Mouse (Mus musculus): ENCODE data around the gene Mta2. TPM values are rescaled to one million over a fixed set of nuclear protein-coding genes. Genes with fewer than 3 reads are reported as not detected.
"Not testable (repeated sequence)": the region's sequence is repeated elsewhere in the genome, so short reads cannot be mapped to it uniquely, and the experiment has no call there.

Gene Mta2
- polyA plus RNA-seq (2015; fragmentation: Nextera tagmentation; extraction: Ambion mirVana): 119 and 130 TPM in 2 replicates

- Histone ChIP-seq H3K9me3 (ENCODE audit: control insufficient read depth, low read length) (no peaks in the 10 kb centered on the region), H3K4me1 (ENCODE audit: control insufficient read depth, insufficient read depth, low read length) (peaks cover 28% of the 10 kb centered on the region), H3K4me2 (ENCODE audit: low read depth, low read length) (peak within 1 kb of the TSS; percentile 74), H3K36me3 (ENCODE audit: control insufficient read depth, insufficient read depth, low read length) (peaks cover 16% of the 10 kb centered on the region), H3K27me3 (replicated peaks; ENCODE audit: control insufficient read depth, insufficient read depth, low read length) (no peaks in the 10 kb centered on the region), H3K27ac (ENCODE audit: low read length) (peak within 1 kb of the TSS; percentile 92), H3K9ac (ENCODE audit: low read depth, low read length) (peak within 1 kb of the TSS; percentile 86), H3K4me3 (ENCODE audit: low read length) (peak within 1 kb of the TSS; percentile 62)
- ATAC-seq: peak; percentile 95
- WGBS: under 1% methylated on average over 64 of the region's 64 CpGs
Measured at GRCm38 (mm10) chr19:8941515-8942217, at the start of gene Mta2. Gene Mta2 (plus strand): TSS chr19:8941875.

GRCm38 (mm10) chr19:8892829-8893766, 48.6 kb upstream of the Mta2 start, which contains the start of gene Ints5:
Gene Ints5 (plus strand): TSS chr19:8893005.
- WGBS: 3% methylated on average over 54 of the region's 54 CpGs

GRCm38 (mm10) chr19:8895397-8895960, 46.2 kb upstream of the Mta2 start:
- no peak for ATAC-seq
- 89% methylated on average over 9 of the region's 9 CpGs for WGBS
- Histone ChIP-seq H3K4me3 (ENCODE audit: low read length) (no peak overlapping the region), H3K9me3 (ENCODE audit: control insufficient read depth, low read length) (no peaks in the 10 kb centered on the region), H3K36me3 (ENCODE audit: control insufficient read depth, insufficient read depth, low read length) (peaks cover 5% of the 10 kb centered on the region), H3K27me3 (replicated peaks; ENCODE audit: control insufficient read depth, insufficient read depth, low read length) (no peaks in the 10 kb centered on the region), H3K9ac (ENCODE audit: low read depth, low read length) (0 out of 2 replicates have a peak overlapping the region, but pooled peaks have one; percentile 11), H3K4me2 (ENCODE audit: low read depth, low read length) (no peak overlapping the region), H3K4me1 (ENCODE audit: control insufficient read depth, insufficient read depth, low read length) (peaks cover 26% of the 10 kb centered on the region), H3K27ac (ENCODE audit: low read length) (no peak overlapping the region)

More at GRCm38 (mm10) chr19:8892829-8893766, 48.6 kb upstream of the Mta2 start, which contains the start of gene Ints5:
- Histone ChIP-seq H3K27me3 (replicated peaks; ENCODE audit: control insufficient read depth, insufficient read depth, low read length) (no peaks in the 10 kb centered on the region), H3K4me2 (ENCODE audit: low read depth, low read length) (peak within 1 kb of the TSS; percentile 60), H3K4me1 (ENCODE audit: control insufficient read depth, insufficient read depth, low read length) (peaks cover 19% of the 10 kb centered on the region), H3K36me3 (ENCODE audit: control insufficient read depth, insufficient read depth, low read length) (peaks cover 7% of the 10 kb centered on the region), H3K9me3 (ENCODE audit: control insufficient read depth, low read length) (no peaks in the 10 kb centered on the region), H3K27ac (ENCODE audit: low read length) (peak within 1 kb of the TSS; percentile 89), H3K4me3 (ENCODE audit: low read length) (peak within 1 kb of the TSS; percentile 95), H3K9ac (ENCODE audit: low read depth, low read length) (peak within 1 kb of the TSS; percentile 98)
- ATAC-seq: peak; percentile 49

- 75% methylated on average over 5 of the region's 5 CpGs for WGBS
- H3K9me3 ChIP-seq (ENCODE audit: control insufficient read depth, low read length); H3K4me2 ChIP-seq (ENCODE audit: low read depth, low read length); H3K27me3 ChIP-seq (replicated peaks; ENCODE audit: control insufficient read depth, insufficient read depth, low read length); H3K36me3 ChIP-seq (ENCODE audit: control insufficient read depth, insufficient read depth, low read length); ATAC-seq; H3K4me3 ChIP-seq (ENCODE audit: low read length): not testable (repeated sequence)
- 0 out of 2 replicates have a peak overlapping the region, but pooled peaks have one; percentile 23 for H3K27ac ChIP-seq (ENCODE audit: low read length)
- 0 out of 2 replicates have a peak overlapping the region, but pooled peaks have one; percentile 11 for H3K9ac ChIP-seq (ENCODE audit: low read depth, low read length)
- H3K4me1 ChIP-seq (ENCODE audit: control insufficient read depth, insufficient read depth, low read length): peaks cover 26% of the 10 kb centered on the region
Measured at GRCm38 (mm10) chr19:8896231-8896630, 45.4 kb upstream of the Mta2 start.

GRCm38 (mm10) chr19:8897211-8897864, 44.3 kb upstream of the Mta2 start:
- H3K4me3 ChIP-seq (ENCODE audit: low read length): peak overlapping the region; percentile 78
- H3K4me2 ChIP-seq (ENCODE audit: low read depth, low read length): peak overlapping the region; percentile 57
- not testable (repeated sequence) for H3K9me3 ChIP-seq (ENCODE audit: control insufficient read depth, low read length); H3K36me3 ChIP-seq (ENCODE audit: control insufficient read depth, insufficient read depth, low read length); H3K27me3 ChIP-seq (replicated peaks; ENCODE audit: control insufficient read depth, insufficient read depth, low read length)
- peak overlapping the region; percentile 58 for H3K9ac ChIP-seq (ENCODE audit: low read depth, low read length)
- ATAC-seq: peak; percentile 58
- peaks cover 24% of the 10 kb centered on the region for H3K4me1 ChIP-seq (ENCODE audit: control insufficient read depth, insufficient read depth, low read length)
- 20% methylated on average over 21 of the region's 21 CpGs for WGBS
- peak overlapping the region; percentile 88 for H3K27ac ChIP-seq (ENCODE audit: low read length)

GRCm38 (mm10) chr19:8897865-8898495, 43.7 kb upstream of the Mta2 start, which contains the start of gene Ganab:
Gene Ganab (plus strand): TSS chr19:8898071.
- Histone ChIP-seq H3K9ac (ENCODE audit: low read depth, low read length) (peak within 1 kb of the TSS; percentile 89), H3K9me3 (ENCODE audit: control insufficient read depth, low read length) (no peaks in the 10 kb centered on the region), H3K4me3 (ENCODE audit: low read length) (peak within 1 kb of the TSS; percentile 78), H3K36me3 (ENCODE audit: control insufficient read depth, insufficient read depth, low read length) (peaks cover 7% of the 10 kb centered on the region; the same call in 1 of the 2 replicates), H3K4me1 (ENCODE audit: control insufficient read depth, insufficient read depth, low read length) (peaks cover 21% of the 10 kb centered on the region), H3K27ac (ENCODE audit: low read length) (peak within 1 kb of the TSS; percentile 88), H3K4me2 (ENCODE audit: low read depth, low read length) (peak within 1 kb of the TSS; percentile 77), H3K27me3 (replicated peaks; ENCODE audit: control insufficient read depth, insufficient read depth, low read length) (no peaks in the 10 kb centered on the region)
- under 1% methylated on average over 53 of the region's 53 CpGs for WGBS
- peak; percentile 99 for ATAC-seq

GRCm38 (mm10) chr19:8898576-8898975, 43.1 kb upstream of the Mta2 start:
- Histone ChIP-seq H3K36me3 (ENCODE audit: control insufficient read depth, insufficient read depth, low read length) (peaks cover 11% of the 10 kb centered on the region; the same call in 1 of the 2 replicates), H3K4me1 (ENCODE audit: control insufficient read depth, insufficient read depth, low read length) (peaks cover 21% of the 10 kb centered on the region), H3K27ac (ENCODE audit: low read length) (peak overlapping the region; percentile 71), H3K9me3 (ENCODE audit: control insufficient read depth, low read length) (no peaks in the 10 kb centered on the region), H3K4me2 (ENCODE audit: low read depth, low read length) (peak overlapping the region; percentile 77), H3K9ac (ENCODE audit: low read depth, low read length) (peak overlapping the region; percentile 89), H3K27me3 (replicated peaks; ENCODE audit: control insufficient read depth, insufficient read depth, low read length) (no peaks in the 10 kb centered on the region), H3K4me3 (ENCODE audit: low read length) (peak overlapping the region; percentile 78)
- ATAC-seq: no peak
- WGBS: 4% methylated on average over 13 of the region's 13 CpGs

GRCm38 (mm10) chr19:8899079-8899478, 42.6 kb upstream of the Mta2 start:
- H3K9me3 ChIP-seq (ENCODE audit: control insufficient read depth, low read length): no peaks in the 10 kb centered on the region
- no peak for ATAC-seq
- H3K4me3 ChIP-seq (ENCODE audit: low read length): peak overlapping the region; percentile 78
- H3K4me1 ChIP-seq (ENCODE audit: control insufficient read depth, insufficient read depth, low read length): peaks cover 21% of the 10 kb centered on the region
- peak overlapping the region; percentile 89 for H3K9ac ChIP-seq (ENCODE audit: low read depth, low read length)
- H3K4me2 ChIP-seq (ENCODE audit: low read depth, low read length): peak overlapping the region; percentile 77
- peaks cover 11% of the 10 kb centered on the region; the same call in 1 of the 2 replicates for H3K36me3 ChIP-seq (ENCODE audit: control insufficient read depth, insufficient read depth, low read length)
- WGBS: 36% methylated on average over 3 of the region's 3 CpGs
- H3K27ac ChIP-seq (ENCODE audit: low read length): no peak overlapping the region
- H3K27me3 ChIP-seq (replicated peaks; ENCODE audit: control insufficient read depth, insufficient read depth, low read length): no peaks in the 10 kb centered on the region

Data from intestine, embryonic 16.5 days (tissue).